Mouse (Mus musculus) spleen, adult 12 weeks (tissue): ENCODE data around the gene Slbp.
A peak's percentile ranks its signal among the peaks of the same experiment; 100 is the strongest.

Experiments
- DNase-seq: peaks from one replicate; pipeline ENCODE4 v3.0.0; 2022; ENCODE audit warnings: low spot score

Slbp gene

GRCm38 (mm10) chr5:33651921-33652782 lies at the start of gene Slbp:
Slbp (minus strand) TSS chr5:33652574.
- peak; percentile 95 for DNase-seq

GRCm38 (mm10) chr5:33701832-33702231 lies 49.5 kb upstream of the Slbp start:
- DNase-seq = no peak

- DNase-seq = no peak
Measured at GRCm38 (mm10) chr5:33700010-33700409, 47.6 kb upstream of the Slbp start.

- no peak for DNase-seq
Measured at GRCm38 (mm10) chr5:33698669-33699068, 46.3 kb upstream of the Slbp start.

- no peak for DNase-seq
Measured at GRCm38 (mm10) chr5:33697947-33698512, 45.7 kb upstream of the Slbp start.

GRCm38 (mm10) chr5:33697534-33697933 lies 45.2 kb upstream of the Slbp start:
- no peak for DNase-seq

- no peak for DNase-seq
Measured at GRCm38 (mm10) chr5:33696430-33696829, 44.1 kb upstream of the Slbp start.

GRCm38 (mm10) chr5:33695718-33696121 lies 43.3 kb upstream of the Slbp start:
- no peak for DNase-seq

GRCm38 (mm10) chr5:33694848-33695717 lies 42.7 kb upstream of the Slbp start:
- no peak for DNase-seq

- DNase-seq = no peak
Measured at GRCm38 (mm10) chr5:33694461-33694847, 42.1 kb upstream of the Slbp start.

- no peak for DNase-seq
Measured at GRCm38 (mm10) chr5:33692393-33692792, 40.0 kb upstream of the Slbp start.

- DNase-seq = no peak
Measured at GRCm38 (mm10) chr5:33689852-33690645, 37.7 kb upstream of the Slbp start.

GRCm38 (mm10) chr5:33689221-33689844 lies 37.0 kb upstream of the Slbp start:
- no peak for DNase-seq

GRCm38 (mm10) chr5:33688278-33689220 lies 36.2 kb upstream of the Slbp start:
- no peak for DNase-seq

- DNase-seq = no peak
Measured at GRCm38 (mm10) chr5:33687142-33687541, 34.8 kb upstream of the Slbp start.

- no peak for DNase-seq
Measured at GRCm38 (mm10) chr5:33684932-33685331, 32.6 kb upstream of the Slbp start.

- DNase-seq = no peak
Measured at GRCm38 (mm10) chr5:33683897-33684652, 31.7 kb upstream of the Slbp start.

- DNase-seq = no peak
Measured at GRCm38 (mm10) chr5:33682963-33683362, 30.6 kb upstream of the Slbp start.

- no peak for DNase-seq
Measured at GRCm38 (mm10) chr5:33681611-33682388, 29.4 kb upstream of the Slbp start.
